Mouse (Mus musculus): ENCODE results near the gene Mif. TPM values are rescaled to one million over a fixed set of nuclear protein-coding genes. Genes with fewer than 3 reads are reported as not detected.
A peak's percentile ranks its signal among the peaks of the same experiment; 100 is the strongest.

Gene Mif
- total RNA-seq, 2 experiments from 2014 or later: 506 to 546 TPM

GRCm38 (mm10) chr10:75878836-75879235 lies 18.8 kb upstream of the Mif start:
- DNase-seq (ENCODE audit: low spot score in 2 of 2): no peak
- intact Hi-C loops (cut with DNase I): no loop called here

- DNase-seq (ENCODE audit: low spot score in 2 of 2): no peak
- intact Hi-C loops (cut with DNase I): no loop called here
Observed at GRCm38 (mm10) chr10:75873543-75874170, 13.6 kb upstream of the Mif start.

GRCm38 (mm10) chr10:75872915-75873542 lies 13.0 kb upstream of the Mif start:
- peak; percentile 60 to 62 for DNase-seq (ENCODE audit: low spot score in 2 of 2)
- intact Hi-C loops (cut with DNase I): no loop called here

- DNase-seq (ENCODE audit: low spot score in 2 of 2): no peak
Observed at GRCm38 (mm10) chr10:75872025-75872914, 12.2 kb upstream of the Mif start.

GRCm38 (mm10) chr10:75861587-75861986 lies 1.5 kb upstream of the Mif start:
- DNase-seq (ENCODE audit: low spot score in 2 of 2): no peak

More at GRCm38 (mm10) chr10:75872025-75872914, 12.2 kb upstream of the Mif start:
- intact Hi-C loops (cut with DNase I): no loop called here

GRCm38 (mm10) chr10:75860746-75861145 lies 706 bp upstream of the Mif start:
- intact Hi-C loops (cut with DNase I): no loop called here
- no peak for DNase-seq (ENCODE audit: low spot score in 2 of 2)

More at GRCm38 (mm10) chr10:75861587-75861986, 1.5 kb upstream of the Mif start:
- intact Hi-C loops (cut with DNase I): no loop called here

- intact Hi-C loops (cut with DNase I): no loop called here
- peak; percentile 27 to 30 for DNase-seq (ENCODE audit: low spot score in 2 of 2)
Observed at GRCm38 (mm10) chr10:75859107-75859746, 813 bp downstream of the Mif start.

GRCm38 (mm10) chr10:75857598-75857997 lies 2.4 kb downstream of the Mif start:
- no peak for DNase-seq (ENCODE audit: low spot score in 2 of 2)
- intact Hi-C loops (cut with DNase I): no loop called here

- intact Hi-C loops (cut with DNase I): no loop called here
- DNase-seq (ENCODE audit: low spot score in 2 of 2): no peak
Observed at GRCm38 (mm10) chr10:75856976-75857375, 3.1 kb downstream of the Mif start.

GRCm38 (mm10) chr10:75856155-75856907 lies 3.7 kb downstream of the Mif start:
- no peak for DNase-seq (ENCODE audit: low spot score in 2 of 2)
- intact Hi-C loops (cut with DNase I): no loop called here

GRCm38 (mm10) chr10:75855416-75855981 lies 4.5 kb downstream of the Mif start:
- no peak for DNase-seq (ENCODE audit: low spot score in 2 of 2)
- intact Hi-C loops (cut with DNase I): no loop called here

- intact Hi-C loops (cut with DNase I): loop anchor here (5.0 kb wide), 2 partner anchors 92 to 267 kb away; partner anchors contain the start of genes Cabin1 and Ggt5
- no peak for DNase-seq (ENCODE audit: low spot score in 2 of 2)
Observed at GRCm38 (mm10) chr10:75854791-75855190, 5.2 kb downstream of the Mif start.

- intact Hi-C loops (cut with DNase I): loop anchor here (5.0 kb wide), 2 partner anchors 92 to 267 kb away; partner anchors contain the start of genes Cabin1 and Ggt5
- DNase-seq (ENCODE audit: low spot score in 2 of 2): no peak
Observed at GRCm38 (mm10) chr10:75854096-75854495, 5.9 kb downstream of the Mif start.

GRCm38 (mm10) chr10:75853452-75853851 lies 6.6 kb downstream of the Mif start:
- intact Hi-C loops (cut with DNase I): loop anchor here (1.0 to 5.0 kb wide), 3 partner anchors 91 to 266 kb away; partner anchors contain the start of genes Cabin1 and Ggt5
- DNase-seq (ENCODE audit: low spot score in 2 of 2): peak; percentile 74 to 77

GRCm38 (mm10) chr10:75852539-75853125 lies 7.4 kb downstream of the Mif start:
- intact Hi-C loops (cut with DNase I): loop anchor here (1.0 to 5.0 kb wide), 3 partner anchors 90 to 265 kb away; partner anchors contain the start of genes Cabin1 and Ggt5
- DNase-seq (ENCODE audit: low spot score in 2 of 2): no peak

- intact Hi-C loops (cut with DNase I): loop anchor here (2.0 to 5.0 kb wide), 3 partner anchors 89 to 264 kb away; partner anchors contain the start of genes Cabin1 and Ggt5
- DNase-seq (ENCODE audit: low spot score in 2 of 2): no peak
Observed at GRCm38 (mm10) chr10:75851681-75852080, 8.4 kb downstream of the Mif start.

- intact Hi-C loops (cut with DNase I): loop anchor here (2.0 to 5.0 kb wide), 3 partner anchors 89 to 264 kb away; partner anchors contain the start of genes Cabin1 and Ggt5
- DNase-seq (ENCODE audit: low spot score in 2 of 2): no peak
Observed at GRCm38 (mm10) chr10:75851076-75851475, 9.0 kb downstream of the Mif start.

GRCm38 (mm10) chr10:75848382-75848781 lies 11.7 kb downstream of the Mif start:
- intact Hi-C loops (cut with DNase I): no loop called here
- no peak for DNase-seq (ENCODE audit: low spot score in 2 of 2)
